Mouse (Mus musculus): ENCODE results near the gene Hoxb6. TPM values are rescaled to one million over a fixed set of nuclear protein-coding genes. Genes with fewer than 3 reads are reported as not detected.

Gene Hoxb6
- total and polyA plus RNA-seq, 3 experiments, result not detected

- no peak for DNase-seq (ENCODE audit: low read depth, low spot score)
- no peaks in the 10 kb centered on the region for H3K4me1 ChIP-seq (ENCODE audit: control insufficient read depth in 1 of 2, insufficient read depth in 2 of 2, low read length in 2 of 2)
- H3K36me3 ChIP-seq (ENCODE audit: control insufficient read depth in 1 of 2, insufficient read depth in 2 of 2, low read length in 2 of 2), result no peaks in the 10 kb centered on the region
- no peak overlapping the region for H3K4me3 ChIP-seq (ENCODE audit: control insufficient read depth in 1 of 2, insufficient read depth in 1 of 2, low read depth in 2 of 2, low read length in 2 of 2)
- no peaks in the 10 kb centered on the region; a peak in 3 of 4 replicates for H3K27me3 ChIP-seq (ENCODE audit: control insufficient read depth in 1 of 2, insufficient read depth in 2 of 2, low read length in 2 of 2)
- no peak for TF ChIP-seq NELFE (IDR thresholded peaks at IDR 0.05; ENCODE audit: low read depth, low read length)
- TF ChIP-seq GATA1 (IDR thresholded peaks at IDR 0.05; ENCODE audit: low read depth, low read length), result no peak
- TF ChIP-seq POLR2AphosphoS5 (IDR thresholded peaks at IDR 0.05; ENCODE audit: borderline replicate concordance, low read depth, low read length), result no peak
- TF ChIP-seq TBP (IDR thresholded peaks at IDR 0.05; ENCODE audit: low read depth, low read length), result no peak
- TF ChIP-seq TCF12 (IDR thresholded peaks at IDR 0.05; ENCODE audit: low read depth, low read length), result no peak
- no peak for TF ChIP-seq SIN3A (IDR thresholded peaks at IDR 0.05; ENCODE audit: low read length)
- no peak for TF ChIP-seq ETS1 (IDR thresholded peaks at IDR 0.05; ENCODE audit: low read depth, low read length)
- no peak for TF ChIP-seq MYC (IDR thresholded peaks at IDR 0.05; ENCODE audit: low read depth, low read length)
- no peak for TF ChIP-seq NRF1 (IDR thresholded peaks at IDR 0.05; ENCODE audit: insufficient read depth, low read depth, low read length, poor library complexity, severe bottlenecking)
- TF ChIP-seq TAL1 (IDR thresholded peaks at IDR 0.05; ENCODE audit: low read length), result no peak
- no peak for TF ChIP-seq ZMIZ1 (IDR thresholded peaks at IDR 0.05; ENCODE audit: low read depth, low read length)
- no peak for TF ChIP-seq KAT2A (conservative IDR thresholded peaks at IDR 0.05; ENCODE audit: low read depth, low read length)
- no peak for TF ChIP-seq USF1 (IDR thresholded peaks at IDR 0.05; ENCODE audit: low read depth, low read length)
- no peak for TF ChIP-seq MAFK (IDR thresholded peaks at IDR 0.05; ENCODE audit: borderline replicate concordance, low read depth, low read length)
- no peak for TF ChIP-seq MAZ (IDR thresholded peaks at IDR 0.05; ENCODE audit: low read depth, low read length)
- TF ChIP-seq POLR2A (IDR thresholded peaks at IDR 0.05; ENCODE audit: control insufficient read depth in 1 of 2, insufficient read depth in 1 of 2, low read depth in 1 of 2, low read length in 2 of 2, poor library complexity in 1 of 2), result no peak
- no peak for TF ChIP-seq RAD21 (IDR thresholded peaks at IDR 0.05; ENCODE audit: low read depth, low read length)
- no peaks in the 10 kb centered on the region for H3K9me3 ChIP-seq (replicated peaks; ENCODE audit: insufficient read depth, low read length)
- H3K79me2 ChIP-seq (ENCODE audit: control insufficient read depth, insufficient read depth, low read length, poor library complexity), result no peaks in the 10 kb centered on the region
- no peak overlapping the region for H3K27ac ChIP-seq (ENCODE audit: control insufficient read depth, low read depth, low read length)
- no peak overlapping the region for H3K9ac ChIP-seq (ENCODE audit: control insufficient read depth, low read depth, low read length, poor library complexity, severe bottlenecking)
Measured at GRCm38 (mm10) chr11:96313806-96314428, 21.6 kb downstream of the Hoxb6 start.

DNA sequence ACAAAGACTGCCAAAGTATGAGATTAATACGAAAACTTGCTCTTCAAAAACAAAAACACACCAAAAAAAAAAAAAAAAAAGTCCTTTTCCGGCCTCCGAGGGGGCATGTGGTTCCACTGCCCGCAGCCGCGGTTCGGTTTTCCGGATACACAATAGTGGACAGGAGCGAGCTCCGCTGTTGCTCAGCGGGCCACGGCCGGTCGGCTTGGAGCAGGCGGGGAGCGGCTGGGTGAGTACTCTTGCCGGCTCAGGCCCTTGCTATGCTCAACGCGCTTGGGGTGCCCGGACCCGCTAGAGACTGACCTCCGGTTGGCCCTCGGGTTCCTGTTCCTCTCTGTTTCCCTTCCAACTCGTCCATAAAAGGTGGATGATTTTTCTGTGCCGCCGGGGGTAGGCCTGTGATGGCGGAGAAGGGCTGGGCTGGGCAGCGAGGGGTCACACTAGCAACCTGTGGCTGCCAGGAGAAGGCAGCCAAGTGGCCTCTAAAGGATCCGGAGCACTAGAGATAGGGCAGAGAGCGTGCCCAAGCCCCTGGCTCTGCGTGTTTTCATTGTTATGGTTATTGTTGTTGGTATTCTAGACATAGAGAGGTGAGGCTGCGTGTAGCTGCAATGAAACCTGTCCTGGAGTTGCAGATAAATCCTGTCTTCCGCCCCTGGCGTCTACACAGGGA, 22.5 kb downstream of the Hoxb6 start:
- Histone ChIP-seq H3K36me3 (ENCODE audit: control insufficient read depth in 1 of 2, insufficient read depth in 2 of 2, low read length in 2 of 2) (no peaks in the 10 kb centered on the region), H3K27ac (ENCODE audit: control insufficient read depth, low read depth, low read length) (no peak overlapping the region), H3K4me1 (ENCODE audit: control insufficient read depth in 1 of 2, insufficient read depth in 2 of 2, low read length in 2 of 2) (no peaks in the 10 kb centered on the region), H3K9ac (ENCODE audit: control insufficient read depth, low read depth, low read length, poor library complexity, severe bottlenecking) (no peak overlapping the region), H3K9me3 (replicated peaks; ENCODE audit: insufficient read depth, low read length) (no peaks in the 10 kb centered on the region), H3K27me3 (ENCODE audit: control insufficient read depth in 1 of 2, insufficient read depth in 2 of 2, low read length in 2 of 2) (no peaks in the 10 kb centered on the region; a peak in 3 of 4 replicates), H3K4me3 (ENCODE audit: control insufficient read depth in 1 of 2, insufficient read depth in 1 of 2, low read depth in 2 of 2, low read length in 2 of 2) (no peak overlapping the region), H3K79me2 (ENCODE audit: control insufficient read depth, insufficient read depth, low read length, poor library complexity) (no peaks in the 10 kb centered on the region)
- DNase-seq (ENCODE audit: low read depth, low spot score), result no peak
- TF ChIP-seq NRF1 (IDR thresholded peaks at IDR 0.05; ENCODE audit: insufficient read depth, low read depth, low read length, poor library complexity, severe bottlenecking), result no peak
- TF ChIP-seq CHD1 (IDR thresholded peaks at IDR 0.05; ENCODE audit: low read depth, low read length), result no peak
- TF ChIP-seq KAT2A (conservative IDR thresholded peaks at IDR 0.05; ENCODE audit: low read depth, low read length), result no peak
- TF ChIP-seq CTCF (IDR thresholded peaks at IDR 0.05 in 2 of 3, conservative IDR thresholded peaks at IDR 0.05 in 1 of 3; ENCODE audit: control insufficient read depth in 1 of 3, insufficient read depth in 1 of 3, low read depth in 2 of 3, low read length in 3 of 3, poor library complexity in 1 of 3, severe bottlenecking in 1 of 3), result no peak
- no peak for TF ChIP-seq ZNF384 (IDR thresholded peaks at IDR 0.05; ENCODE audit: low read depth, low read length)
- no peak for TF ChIP-seq ELF1 (IDR thresholded peaks at IDR 0.05; ENCODE audit: low read depth, low read length)
- no peak for TF ChIP-seq EP300 (IDR thresholded peaks at IDR 0.05; ENCODE audit: low read depth in 1 of 2, low read length in 2 of 2)
- TF ChIP-seq BHLHE40 (IDR thresholded peaks at IDR 0.05; ENCODE audit: borderline replicate concordance, low read depth, low read length), result no peak
- no peak for TF ChIP-seq POLR2A (IDR thresholded peaks at IDR 0.05; ENCODE audit: control insufficient read depth in 1 of 2, insufficient read depth in 1 of 2, low read depth in 1 of 2, low read length in 2 of 2, poor library complexity in 1 of 2)
- no peak for TF ChIP-seq ZC3H11A (IDR thresholded peaks at IDR 0.05; ENCODE audit: low read depth, low read length)
- TF ChIP-seq GATA1 (IDR thresholded peaks at IDR 0.05; ENCODE audit: low read depth, low read length), result no peak
- TF ChIP-seq TCF12 (IDR thresholded peaks at IDR 0.05; ENCODE audit: low read depth, low read length), result no peak
- TF ChIP-seq POLR2AphosphoS5 (IDR thresholded peaks at IDR 0.05; ENCODE audit: borderline replicate concordance, low read depth, low read length), result no peak
- TF ChIP-seq MAX (IDR thresholded peaks at IDR 0.05; ENCODE audit: low read length), result no peak
